Mouse (Mus musculus) olfactory bulb, adult 2 months (tissue): ENCODE results near the gene Pgpep1. TPM values are rescaled to one million over a fixed set of nuclear protein-coding genes. Genes with fewer than 3 reads are reported as not detected.

Experiments used
- H3K27ac ChIP-seq: fragments of 200-500 bp; 2 replicates; pipeline ENCODE4 v1.5.1; 2012; ENCODE audit warnings: low read depth, low read length; ENCODE audit not compliant: insufficient read depth
- H3K4me1 ChIP-seq: fragments of 200-500 bp; 2 replicates; pipeline ENCODE4 v1.6.1; 2012; ENCODE audit warnings: low read length; ENCODE audit not compliant: control insufficient read depth, insufficient read depth
- H3K4me3 ChIP-seq: fragments of 200-500 bp; 2 replicates; pipeline ENCODE4 v1.5.1; 2012; ENCODE audit warnings: mild to moderate bottlenecking, low read depth, low read length, moderate library complexity; ENCODE audit not compliant: insufficient read depth
- CTCF ChIP-seq: fragments of 200-500 bp; IDR thresholded peaks from 2 replicates; pipeline ENCODE4 v1.5.1; 2012; ENCODE audit warnings: low read depth, mild to moderate bottlenecking, low read length, moderate library complexity; ENCODE audit not compliant: insufficient read depth
- POLR2A ChIP-seq: fragments of 200-500 bp; IDR thresholded peaks from 2 replicates; pipeline ENCODE4 v1.6.1; 2012; ENCODE audit warnings: mild to moderate bottlenecking, low read depth, low read length, moderate library complexity; ENCODE audit not compliant: insufficient read depth
- WGBS: fragments of 180-500 bp; shearing (Covaris S2); methylation state at CpG from one replicate; pipeline ENCODE4 v1.1.7; 2018; 5-methylcytosine and 5-hydroxymethylcytosine counted together
- polyA plus RNA-seq: library from polyadenylated mRNA; stranded (reverse); fragments of >200 nt; gene quantifications from 2 replicates; pipeline ENCODE4 v1.2.4, GENCODE M21; 2012; ENCODE audit warnings: low replicate concordance; ENCODE audit not compliant: missing spikeins, insufficient read depth, insufficient read length

The Pgpep1 gene
- polyA plus RNA-seq, 1 experiment: not detected

- H3K4me3 ChIP-seq: no peak overlapping the region
- peaks cover 3% of the 10 kb centered on the region; the same call in 1 of the 2 replicates for H3K4me1 ChIP-seq
- H3K27ac ChIP-seq: no peak overlapping the region
- TF ChIP-seq CTCF (no peak), POLR2A (no peak)
- 85% methylated on average over 11 of the region's 11 CpGs for WGBS
These were observed 42.2 kb downstream of the Pgpep1 start for GRCm38 (mm10) chr8:70617985-70618384.

GRCm38 (mm10) chr8:70616645-70617044, 43.5 kb downstream of the Pgpep1 start:
- peaks cover 4% of the 10 kb centered on the region for H3K4me1 ChIP-seq
- WGBS: 73% methylated on average over 11 of the region's 11 CpGs
- TF ChIP-seq POLR2A (no peak), CTCF (no peak)
- no peak overlapping the region for H3K4me3 ChIP-seq
- H3K27ac ChIP-seq: no peak overlapping the region

GRCm38 (mm10) chr8:70615894-70616293, 44.3 kb downstream of the Pgpep1 start, which contains the start of gene Lrrc25:
Lrrc25 (plus strand) TSS chr8:70616155.
- WGBS: 96% methylated on average over 3 of the region's 3 CpGs
- TF ChIP-seq CTCF (no peak), POLR2A (no peak)
- Histone ChIP-seq H3K4me3 (no peak within 1 kb of the TSS), H3K4me1 (peaks cover 12% of the 10 kb centered on the region), H3K27ac (no peak within 1 kb of the TSS)

GRCm38 (mm10) chr8:70615281-70615680, 44.9 kb downstream of the Pgpep1 start:
- H3K4me1 ChIP-seq: peaks cover 14% of the 10 kb centered on the region
- no peak overlapping the region for H3K27ac ChIP-seq
- WGBS: 94% methylated on average over 8 of the region's 8 CpGs
- H3K4me3 ChIP-seq: no peak overlapping the region
- TF ChIP-seq CTCF: no peak
- TF ChIP-seq POLR2A: no peak

DNA sequence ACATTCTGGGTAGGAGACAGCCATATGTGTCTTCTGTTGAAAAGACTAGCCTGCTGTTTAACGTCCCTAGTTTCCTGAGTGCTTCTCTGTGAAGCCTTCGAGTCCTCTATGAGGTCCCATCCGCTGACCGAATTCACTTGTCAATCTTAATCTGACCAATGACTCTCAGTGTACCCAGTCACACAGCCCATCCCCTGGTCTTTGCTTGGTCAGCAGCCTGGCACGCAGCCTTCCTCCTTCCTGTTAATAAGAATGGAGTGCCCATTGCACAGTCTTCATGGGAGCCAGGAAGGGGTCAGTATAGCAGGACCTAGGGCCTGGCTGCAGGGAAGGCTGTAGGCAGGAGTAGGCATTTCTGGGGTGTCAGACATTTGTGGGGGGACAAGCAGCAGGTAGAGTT, 45.7 kb downstream of the Pgpep1 start:
- Histone ChIP-seq H3K4me1 (peaks cover 21% of the 10 kb centered on the region), H3K4me3 (no peak overlapping the region), H3K27ac (no peak overlapping the region)
- 74% methylated on average over 5 of the region's 5 CpGs for WGBS
- TF ChIP-seq POLR2A (no peak), CTCF (no peak)

- Histone ChIP-seq H3K4me3 (no peak overlapping the region), H3K27ac (no peak overlapping the region), H3K4me1 (peaks cover 29% of the 10 kb centered on the region)
- whole genome bisulfite sequencing: 4% methylated on average over 1 of the region's 1 CpGs
- TF ChIP-seq CTCF (no peak), POLR2A (no peak)
These were observed 46.4 kb downstream of the Pgpep1 start for GRCm38 (mm10) chr8:70613763-70614162.

GRCm38 (mm10) chr8:70611849-70612248, 48.3 kb downstream of the Pgpep1 start:
- Histone ChIP-seq H3K4me3 (peak overlapping the region; percentile 36), H3K27ac (peak overlapping the region; percentile 72), H3K4me1 (peaks cover 44% of the 10 kb centered on the region)
- 1% methylated on average over 6 of the region's 6 CpGs for WGBS
- TF ChIP-seq POLR2A: no peak
- peak; percentile 79 for TF ChIP-seq CTCF

DNA sequence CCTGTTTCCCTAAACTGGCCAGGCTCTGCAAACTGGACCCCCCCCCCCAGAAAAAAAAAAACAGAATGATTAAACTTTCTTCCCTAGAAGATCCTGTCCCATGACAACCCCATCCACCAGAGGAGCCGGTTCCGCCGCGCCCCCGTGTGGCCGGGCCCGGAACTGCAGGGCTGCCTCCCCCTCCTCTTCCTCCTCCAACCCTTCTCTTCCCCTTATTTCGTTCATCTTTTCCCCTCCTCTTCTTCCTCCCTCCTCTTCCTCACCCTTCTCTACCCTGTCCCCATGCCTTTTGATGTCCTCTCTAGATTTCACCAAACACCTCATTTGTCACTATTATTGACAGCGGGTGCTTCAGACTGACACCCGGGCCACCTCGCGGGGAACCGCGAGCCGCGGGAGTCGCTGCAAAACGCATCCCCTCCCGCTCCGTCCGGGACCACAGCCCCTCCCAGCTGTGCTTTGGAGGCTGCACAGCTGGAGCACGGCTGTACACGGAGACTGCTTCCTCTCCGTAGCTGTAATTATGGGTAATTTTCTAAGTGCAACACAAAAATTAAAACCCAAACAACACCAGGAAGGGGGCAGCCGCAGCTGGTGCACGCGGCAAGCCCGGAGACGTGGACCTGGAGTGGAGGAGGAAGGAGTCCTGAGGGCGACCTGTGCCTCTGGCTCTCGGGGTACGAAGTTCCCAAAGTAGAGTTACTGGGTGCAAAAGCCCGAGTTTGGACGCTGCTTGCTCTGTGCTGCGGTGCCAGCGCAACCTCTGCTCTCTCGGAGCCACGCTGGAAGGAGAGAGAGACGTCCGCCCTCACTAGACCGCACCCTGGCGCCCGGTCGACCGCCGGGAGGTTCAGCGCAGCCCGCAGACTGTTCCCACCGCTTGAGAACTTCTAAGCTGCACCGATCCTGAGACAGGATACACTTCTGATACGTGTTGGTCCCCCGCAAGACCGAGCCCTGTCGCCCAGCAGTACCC, 49.1 kb downstream of the Pgpep1 start:
- no peak for TF ChIP-seq POLR2A
- peak; percentile 82 for TF ChIP-seq CTCF
- Histone ChIP-seq H3K4me1 (peaks cover 52% of the 10 kb centered on the region), H3K4me3 (peak overlapping the region; percentile 36), H3K27ac (peak overlapping the region; percentile 76)
- 1% methylated on average over 54 of the region's 54 CpGs for WGBS
